Mouse (Mus musculus): ENCODE data around the gene Aig1.

The Aig1 gene

GRCm38 (mm10) chr10:13702688-13703087, 166.1 kb downstream of the Aig1 start:
- DNase-seq (ENCODE audit: extremely low spot score), result no peak

DNA sequence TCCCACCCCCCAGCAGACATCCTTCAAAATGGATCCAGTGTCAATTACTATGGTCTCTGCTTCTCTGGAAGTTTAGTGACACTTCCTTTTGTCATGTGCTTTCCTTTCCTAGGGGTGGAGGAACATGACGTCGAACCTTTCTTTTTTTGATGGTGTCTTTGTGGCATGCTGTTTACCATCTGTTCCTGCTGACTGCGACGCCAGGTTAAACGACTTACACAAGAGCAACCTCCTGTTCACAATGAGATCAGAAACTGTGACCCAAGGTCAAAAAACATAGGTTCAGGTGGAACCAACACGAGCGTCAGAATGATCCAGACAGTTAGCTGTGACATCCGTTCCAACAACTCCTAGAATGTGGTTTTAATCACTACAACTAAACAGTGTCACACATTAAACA, 166.7 kb downstream of the Aig1 start:
- DNase-seq (ENCODE audit: extremely low spot score), result no peak

DNA sequence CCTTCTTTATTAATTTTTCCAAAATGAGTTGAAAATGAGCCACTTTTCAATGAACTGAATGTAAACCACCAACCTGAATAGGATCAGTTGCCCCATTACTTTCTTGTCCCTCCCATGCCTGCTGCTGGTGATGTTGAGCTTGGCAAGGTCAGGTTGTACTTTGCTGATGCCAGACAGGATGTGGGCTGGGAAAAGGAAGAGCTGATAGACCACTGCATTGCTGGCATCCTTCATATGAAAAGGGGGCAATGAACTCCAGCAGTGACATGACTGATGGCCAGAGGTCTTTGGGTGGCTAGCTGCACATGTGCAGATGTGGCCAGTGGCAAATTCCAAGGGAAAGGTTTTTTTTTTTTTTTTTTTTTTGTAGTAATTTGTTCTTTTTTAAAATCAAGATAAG, 172.5 kb downstream of the Aig1 start:
- DNase-seq (ENCODE audit: extremely low spot score), result no peak

DNA sequence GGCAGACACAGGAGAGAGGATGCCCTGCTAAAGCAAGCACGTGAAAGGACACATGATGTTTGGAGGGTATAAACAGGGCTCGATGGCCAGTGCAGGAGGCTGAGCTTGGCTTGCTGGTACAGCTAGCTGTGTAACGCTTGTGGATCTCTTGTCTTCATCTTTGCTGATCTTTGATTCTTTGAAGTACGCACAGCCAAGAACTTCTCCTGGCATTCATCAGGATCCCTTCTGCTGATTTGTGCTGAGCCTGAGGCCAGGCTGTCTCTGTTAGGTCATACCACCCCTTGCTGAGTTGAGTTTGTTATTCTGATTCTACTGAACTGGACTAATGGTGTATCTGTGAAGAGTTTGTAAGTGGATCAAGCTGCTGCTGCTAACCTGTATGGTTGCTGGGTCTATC, 175.5 kb downstream of the Aig1 start:
- no peak for DNase-seq (ENCODE audit: extremely low spot score)

DNA sequence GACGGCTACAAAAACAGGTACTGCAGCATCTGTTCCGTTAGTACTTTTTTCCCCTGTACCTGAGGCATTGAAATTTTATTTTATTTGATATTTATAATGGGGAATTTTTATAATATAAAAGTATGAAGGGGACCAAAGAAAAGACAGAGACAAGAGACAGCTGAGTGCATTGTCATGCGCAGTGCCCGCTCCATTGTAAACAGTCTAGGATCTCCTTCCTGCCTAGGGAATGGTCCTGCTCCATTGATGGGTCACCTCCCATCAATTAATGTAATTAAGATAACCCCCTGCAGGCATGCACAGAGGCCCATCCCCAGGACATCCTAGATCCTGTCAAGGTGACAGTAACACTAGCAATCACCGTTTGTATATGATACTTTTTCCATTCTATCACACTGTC, 178.0 kb downstream of the Aig1 start:
- no peak for DNase-seq (ENCODE audit: extremely low spot score)

GRCm38 (mm10) chr10:13689841-13690590, 178.8 kb downstream of the Aig1 start:
- no peak for DNase-seq (ENCODE audit: extremely low spot score)

GRCm38 (mm10) chr10:13688386-13689120, 180.2 kb downstream of the Aig1 start:
- DNase-seq (ENCODE audit: extremely low spot score), result no peak

DNA sequence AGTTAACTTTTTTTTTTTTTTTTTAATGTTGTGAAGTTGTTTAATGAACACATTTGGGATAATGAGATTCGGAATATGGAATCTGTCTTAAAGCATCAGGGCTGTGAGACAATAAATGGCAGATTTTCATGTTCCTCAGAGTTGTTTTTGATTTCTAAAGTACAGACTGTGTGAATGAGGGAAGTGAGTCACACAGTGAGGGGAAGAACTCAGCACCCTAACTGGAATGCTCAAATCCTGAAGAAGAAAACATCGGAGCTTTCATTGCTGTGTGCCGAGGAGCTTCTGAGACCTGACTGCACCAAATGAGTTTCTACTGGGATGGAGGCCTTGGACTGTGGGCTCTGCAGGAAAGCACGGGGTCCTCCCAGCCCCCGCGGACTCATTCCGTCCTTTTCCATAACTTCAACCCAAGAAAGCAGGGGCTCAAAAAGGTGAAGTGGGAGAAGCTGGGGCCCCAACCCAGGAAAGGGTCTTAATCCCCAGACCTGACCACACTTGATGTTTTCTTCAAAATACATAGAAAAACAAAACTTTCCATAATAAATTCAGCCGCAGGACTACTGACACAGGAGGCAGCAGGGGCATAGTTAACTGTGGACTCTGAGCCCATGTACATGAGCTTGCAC, 181.5 kb downstream of the Aig1 start:
- DNase-seq (ENCODE audit: extremely low spot score), result no peak

DNA sequence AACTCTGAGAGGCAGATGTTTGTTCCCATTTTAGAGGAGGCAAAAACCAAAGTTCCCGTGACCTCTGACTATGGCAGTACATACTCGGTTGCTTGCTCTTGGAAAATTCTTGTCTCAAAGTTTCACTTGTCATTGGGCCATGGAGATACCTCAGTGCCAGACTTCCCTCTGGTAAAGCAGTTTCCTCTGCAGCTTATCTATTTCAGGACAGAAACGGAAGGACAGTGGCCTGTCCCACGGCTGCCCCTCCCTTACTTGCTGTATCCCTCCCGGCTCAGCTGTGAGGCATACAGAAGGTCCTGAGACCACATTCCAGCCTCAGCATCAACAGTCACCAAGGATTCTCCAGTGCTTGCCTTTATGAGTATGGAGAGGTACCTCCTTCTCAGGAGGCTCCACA, 182.7 kb downstream of the Aig1 start:
- DNase-seq (ENCODE audit: extremely low spot score), result no peak

GRCm38 (mm10) chr10:13685366-13685765, 183.4 kb downstream of the Aig1 start:
- no peak for DNase-seq (ENCODE audit: extremely low spot score)

- no peak for DNase-seq (ENCODE audit: extremely low spot score)
Measured at GRCm38 (mm10) chr10:13684452-13684851, 184.3 kb downstream of the Aig1 start.

- no peak for DNase-seq (ENCODE audit: extremely low spot score)
Measured at GRCm38 (mm10) chr10:13682565-13682964, 186.2 kb downstream of the Aig1 start.

DNA sequence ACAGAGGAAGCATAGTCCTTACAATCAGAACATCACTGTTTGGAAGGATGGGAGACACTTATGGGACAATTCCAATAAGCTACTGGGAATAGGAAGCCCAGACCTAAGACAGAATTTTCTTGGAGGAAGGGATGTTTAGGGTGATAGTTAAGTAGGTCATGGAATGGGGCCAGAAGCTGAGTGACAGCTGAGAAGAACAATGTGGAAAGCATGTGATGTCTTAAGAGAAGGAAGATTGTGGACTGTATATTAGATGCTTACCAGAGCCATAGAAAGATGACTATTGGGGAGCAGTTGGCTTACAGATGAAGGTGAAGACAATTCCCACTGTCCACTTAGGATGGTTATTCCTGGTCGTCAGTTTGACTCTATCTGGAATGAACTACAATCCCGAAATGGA, 191.3 kb downstream of the Aig1 start:
- DNase-seq (ENCODE audit: extremely low spot score), result no peak

- no peak for DNase-seq (ENCODE audit: extremely low spot score)
Measured at GRCm38 (mm10) chr10:13675033-13675379, 193.8 kb downstream of the Aig1 start.

DNA sequence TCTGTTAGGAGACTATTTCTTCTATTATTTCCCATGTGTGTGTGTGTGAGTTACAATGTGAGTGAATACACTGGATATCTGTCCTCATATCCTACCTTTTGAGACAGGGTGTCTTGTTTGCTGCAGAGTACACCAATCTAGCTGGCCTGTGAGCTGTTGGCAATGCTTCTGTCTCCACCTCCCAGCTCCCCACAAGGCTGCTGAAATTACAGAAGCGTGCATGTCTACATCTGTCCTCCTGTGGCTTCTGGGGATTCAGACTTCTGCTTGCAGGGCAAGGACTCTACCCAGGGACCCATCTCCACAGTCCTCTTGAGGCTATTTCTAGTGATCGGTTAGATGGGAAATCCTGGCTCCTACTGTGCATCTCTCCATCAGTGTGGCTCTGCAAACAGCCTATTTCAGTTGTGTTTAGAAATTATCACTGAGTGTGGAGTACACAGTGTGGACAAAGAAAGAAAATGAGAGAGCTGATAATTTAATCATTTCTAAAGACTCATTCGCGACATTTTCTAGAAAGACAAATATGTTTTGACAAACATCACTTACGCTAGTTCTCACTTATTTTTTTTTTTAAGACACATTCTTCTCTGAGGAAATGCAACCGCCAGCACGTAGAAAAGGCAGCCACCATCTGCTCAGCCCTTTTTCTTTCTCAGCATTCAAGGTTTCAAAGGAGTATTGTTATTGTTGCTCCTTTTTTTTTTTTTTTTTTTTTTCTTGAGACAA, 194.3 kb downstream of the Aig1 start:
- no peak for DNase-seq (ENCODE audit: extremely low spot score)

DNA sequence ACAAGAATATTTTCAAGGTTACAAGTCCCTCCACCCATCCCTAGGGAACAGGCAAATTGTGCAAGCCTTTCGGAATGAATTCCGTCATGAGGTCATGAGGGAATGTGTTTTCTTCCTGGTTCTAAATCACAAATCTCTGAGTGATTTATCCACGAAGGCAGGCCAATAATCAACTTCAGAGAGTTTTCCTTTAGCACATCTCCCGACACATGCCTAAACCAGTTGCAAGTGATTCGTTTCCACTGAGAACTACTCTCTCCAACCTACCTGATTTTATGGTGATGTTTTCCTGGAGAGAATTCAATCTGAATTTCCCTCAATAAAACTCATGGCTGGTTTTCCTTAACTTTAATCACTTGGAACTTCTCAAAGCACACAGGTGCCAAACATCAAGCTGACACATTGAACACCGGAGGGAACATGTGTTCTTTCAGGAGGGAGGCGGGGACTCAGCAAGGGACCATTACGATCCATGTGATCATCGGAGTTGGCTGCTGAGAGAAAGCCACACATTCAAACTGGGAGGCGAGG, 201.5 kb downstream of the Aig1 start:
- DNase-seq (ENCODE audit: extremely low spot score), result no peak

DNA sequence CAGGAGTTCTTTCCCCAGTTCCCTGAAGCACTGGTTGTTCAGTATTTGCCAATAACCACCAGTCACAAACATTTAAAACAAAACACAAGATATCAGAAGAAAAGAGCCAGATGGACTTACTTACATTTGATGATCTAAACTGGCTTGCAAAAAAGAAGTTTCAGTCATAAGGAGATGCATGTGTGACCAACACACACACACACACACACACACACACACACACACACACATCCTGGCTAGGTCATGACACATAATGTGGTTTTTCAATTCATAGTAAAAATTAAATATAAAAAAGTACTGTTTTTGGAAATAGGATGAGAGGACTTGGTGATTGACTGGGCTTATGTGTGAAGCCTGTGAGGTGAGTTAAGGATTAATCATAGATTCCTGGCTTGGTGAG, 205.3 kb downstream of the Aig1 start:
- DNase-seq (ENCODE audit: extremely low spot score), result no peak

DNA sequence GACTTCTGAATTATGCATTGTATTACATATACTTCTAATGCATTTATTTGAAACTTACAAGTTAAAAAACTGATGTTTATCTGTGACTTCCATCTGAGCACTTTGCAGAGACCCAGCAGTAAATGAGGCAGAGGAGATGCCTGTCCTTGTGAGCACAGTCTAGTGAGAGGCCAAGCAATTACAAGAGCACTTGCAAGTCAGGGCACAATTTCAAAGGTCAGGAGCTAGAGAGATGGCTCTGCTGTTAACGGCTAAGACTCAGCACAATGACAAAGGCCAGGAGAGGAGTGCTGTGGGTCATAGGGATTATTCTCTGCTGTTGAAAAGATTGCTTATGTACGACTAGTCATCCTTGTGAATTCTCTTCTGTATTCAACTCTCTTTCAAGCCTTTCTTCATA, 209.0 kb downstream of the Aig1 start:
- DNase-seq (ENCODE audit: extremely low spot score), result no peak

- no peak for DNase-seq (ENCODE audit: extremely low spot score)
Measured at GRCm38 (mm10) chr10:13653739-13654462, 214.9 kb downstream of the Aig1 start.

DNA sequence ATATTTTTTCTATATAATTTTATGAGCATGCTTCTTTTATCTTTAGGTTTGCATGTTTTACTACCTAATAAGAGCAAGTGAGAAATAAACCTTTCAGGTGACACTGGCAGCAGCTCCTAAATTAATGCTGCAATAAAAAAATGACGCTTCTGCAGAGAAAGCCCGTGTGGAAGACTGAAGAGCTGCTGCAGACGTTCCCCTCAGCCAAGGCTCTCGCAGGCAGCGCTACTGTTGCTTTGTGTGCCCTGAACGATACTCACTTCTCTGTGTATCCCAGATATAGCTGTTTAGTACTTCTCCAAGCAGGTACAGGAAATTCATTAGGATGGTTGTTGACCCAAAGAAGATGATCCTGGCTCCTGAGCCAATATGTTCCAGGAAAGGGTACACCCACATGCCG, 215.5 kb downstream of the Aig1 start:
- no peak for DNase-seq (ENCODE audit: extremely low spot score)

DNA sequence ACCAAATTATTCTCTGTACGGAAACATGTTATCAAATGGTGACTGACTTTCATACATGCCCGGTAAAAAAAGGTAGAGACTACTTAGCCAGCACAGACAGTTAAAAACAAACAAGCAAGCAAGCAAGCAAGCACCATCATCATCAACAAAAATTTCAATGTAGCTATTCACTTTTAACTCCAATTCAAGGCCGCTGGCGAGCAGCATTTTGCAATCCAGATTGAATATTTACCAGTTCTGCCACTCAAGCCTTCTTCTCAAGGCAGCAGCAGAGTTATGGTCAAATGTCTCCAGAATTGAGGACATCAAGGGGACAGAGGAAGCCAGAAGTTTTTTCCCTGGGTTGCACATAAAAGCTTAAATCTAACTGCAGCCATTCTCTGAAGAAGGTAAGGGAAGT, 216.7 kb downstream of the Aig1 start:
- no peak for DNase-seq (ENCODE audit: extremely low spot score)

DNA sequence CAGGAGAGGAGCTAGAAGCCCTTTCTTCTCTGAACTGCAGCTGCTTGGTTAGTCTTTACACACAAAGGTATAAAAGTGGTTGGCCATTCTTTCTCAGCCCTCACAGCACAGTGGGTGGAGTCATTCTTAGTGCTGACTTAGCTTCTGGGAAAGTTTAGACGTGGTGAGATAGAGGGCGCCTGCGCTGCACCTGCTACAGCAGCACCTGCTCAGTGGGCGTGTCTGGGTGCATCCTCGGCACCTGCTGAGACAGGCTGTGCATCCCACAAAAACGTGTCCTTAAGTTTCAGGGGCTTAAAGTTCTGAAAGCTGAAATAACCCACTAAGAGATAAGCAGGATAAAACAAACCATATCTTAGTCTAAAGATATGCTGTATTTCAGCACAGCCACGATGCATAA, 227.0 kb downstream of the Aig1 start:
- no peak for DNase-seq (ENCODE audit: extremely low spot score)
